Mouse (Mus musculus): ENCODE measurements around the gene Zfp341. TPM values are rescaled to one million over a fixed set of nuclear protein-coding genes. Genes with fewer than 3 reads are reported as not detected.

Zfp341 gene
- total RNA-seq (2023), result 1 to 10 TPM; 7.7 to 7.8 TPM

GRCm38 (mm10) chr2:154613118-154614115, at the start of gene Zfp341, which contains the start of gene 4930519P11Rik:
Gene Zfp341 (plus strand): TSS chr2:154613297.
Gene 4930519P11Rik (minus strand): TSS chr2:154613437.

GRCm38 (mm10) chr2:154569836-154570286, 43.2 kb upstream of the Zfp341 start, which contains the start of gene E2f1:
Gene E2f1 (minus strand): TSS chr2:154569892.

GRCm38 (mm10) chr2:154603638-154604153, 9.4 kb upstream of the Zfp341 start, which contains the start of gene Pxmp4:
Gene Pxmp4 (minus strand): TSS chr2:154603708.

GRCm38 (mm10) chr2:154651363-154651762, 38.3 kb downstream of the Zfp341 start, which contains the start of gene Chmp4b:
Gene Chmp4b (plus strand): TSS chr2:154651705.

Other genes with a start within 250 kb of the Zfp341 start
- gene Cdk5rap1, start 240.3 kb upstream of the Zfp341 start, total RNA-seq (2023), result 10 to 100 TPM; 17.6 to 17.7 TPM
- not detected for gene Snta1, start 205.2 kb upstream of the Zfp341 start, total RNA-seq (2023)
- 10 to 100 TPM; 32.2 to 37.1 TPM for gene Cbfa2t2, start 176.8 kb upstream of the Zfp341 start, total RNA-seq (2023)
- gene 1700003F12Rik, start 66.2 kb upstream of the Zfp341 start, total RNA-seq (2023), result 1 to 10 TPM; 1.8 to 3.5 TPM
- gene Actl10, start 61.5 kb upstream of the Zfp341 start, total RNA-seq (2023), result 1 to 10 TPM; 1.1 to 2.8 TPM
- under 1 TPM; 0.86 to 0.96 TPM for gene Necab3, start 54.4 kb upstream of the Zfp341 start, total RNA-seq (2023)
- gene E2f1, start 43.4 kb upstream of the Zfp341 start, total RNA-seq (2023), result 1 to 10 TPM; 1.6 to 4.3 TPM
- 10 to 100 TPM in 1 of 2 experiments, 1 to 10 TPM in 1; 8.7 to 11.1 TPM for gene Pxmp4, start 9.6 kb upstream of the Zfp341 start, total RNA-seq (2023)
- gene 4930519P11Rik, start 140 bp downstream of the Zfp341 start, total RNA-seq (2023), result 1 to 10 TPM; 1.3 to 1.8 TPM
- 100 to 1,000 TPM; 151 to 184 TPM for gene Chmp4b, start 38.4 kb downstream of the Zfp341 start, total RNA-seq (2023)
- not detected for gene Gm14214, start 156.7 kb downstream of the Zfp341 start, total RNA-seq (2023)
- gene Raly, start 177.8 kb downstream of the Zfp341 start, total RNA-seq (2023), result 100 to 1,000 TPM; 249 to 254 TPM
- gene a, start 178.1 kb downstream of the Zfp341 start, total RNA-seq (2023), result not detected

All from T-cell, adult 66 days (primary cell).